Mouse (Mus musculus) large intestine, adult 2 months (tissue): Measurements from ENCODE around the gene Vsig2. TPM values are rescaled to one million over a fixed set of nuclear protein-coding genes. Genes with fewer than 3 reads are reported as not detected.

ENCODE experiments used
- polyA plus RNA-seq: library from polyadenylated mRNA; depleted of rRNA; stranded (reverse); fragments of >200 nt; gene quantifications from 2 replicates; pipeline ENCODE4 v1.2.3, GENCODE M21; 2012; rRNA removed

The Vsig2 gene
- polyA plus RNA-seq, 1 experiment, result 2.3 TPM

Other genes with a start within 250 kb of the Vsig2 start
- gene Ccdc15, start 190.8 kb upstream of the Vsig2 start, polyA plus RNA-seq, result 0.43 and 0.60 TPM in 2 replicates
- 0.25 and 0.27 TPM in 2 replicates for gene Hepacam, start 171.9 kb upstream of the Vsig2 start, polyA plus RNA-seq
- 6.5 and 8.2 TPM in 2 replicates for gene Robo4, start 137.4 kb upstream of the Vsig2 start, polyA plus RNA-seq
- gene Robo3, start 106.0 kb upstream of the Vsig2 start, polyA plus RNA-seq, result 0.21 and 0.44 TPM in 2 replicates
- 6.3 and 11.2 TPM in 2 replicates for gene Msantd2, start 49.9 kb upstream of the Vsig2 start, polyA plus RNA-seq
- gene Esam, start 11.2 kb upstream of the Vsig2 start, polyA plus RNA-seq, result 15.3 and 18.6 TPM in 2 replicates
- 2.9 TPM in 2 replicates for gene Nrgn, start 13.6 kb downstream of the Vsig2 start, polyA plus RNA-seq
- 7.7 and 15.0 TPM in 2 replicates for gene Siae, start 16.4 kb downstream of the Vsig2 start, polyA plus RNA-seq
- 0.30 and 0.60 TPM in 2 replicates for gene Spa17, start 74.5 kb downstream of the Vsig2 start, polyA plus RNA-seq
- 80.7 and 81.6 TPM in 2 replicates for gene Tbrg1, start 118.1 kb downstream of the Vsig2 start, polyA plus RNA-seq
- not detected in 2 replicates for gene Panx3, start 130.0 kb downstream of the Vsig2 start, polyA plus RNA-seq
- gene Olfr160, start 177.0 kb downstream of the Vsig2 start, polyA plus RNA-seq, result not detected in 2 replicates
- not detected in 2 replicates for gene Olfr874, start 205.9 kb downstream of the Vsig2 start, polyA plus RNA-seq
- not detected in 2 replicates for gene Olfr875, start 232.6 kb downstream of the Vsig2 start, polyA plus RNA-seq